Mouse (Mus musculus): ENCODE data around the gene Gtpbp8.

- TF ChIP-seq CTCF (conservative IDR thresholded peaks at IDR 0.05; ENCODE audit: low read length) (no peak), NANOG (IDR thresholded peaks at IDR 0.05; ENCODE audit: borderline replicate concordance, low read length) (no peak)
Observed at GRCm38 (mm10) chr16:44778538-44779147, 32.5 kb upstream of the Gtpbp8 start.
